Mouse (Mus musculus) intestine, postnatal 0 days (tissue): Measurements from ENCODE around the gene Wdtc1. TPM values are rescaled to one million over a fixed set of nuclear protein-coding genes. Genes with fewer than 3 reads are reported as not detected.
A peak's percentile ranks its signal among the peaks of the same experiment; 100 is the strongest.

Experiments
- ATAC-seq: fragments of 200-750 bp; cut with Nextera tagmentation; 2 replicates; pipeline ENCODE4 v1.8.0; 2017; ENCODE audit warnings: mild to moderate bottlenecking, moderate TSS enrichment, moderate library complexity
- H3K27ac ChIP-seq: fragments of 300-500 bp; sonication (generic); 2 replicates; pipeline ENCODE4 v1.5.1; 2014; ENCODE audit warnings: mild to moderate bottlenecking, low read depth, low read length, moderate library complexity
- H3K27me3 ChIP-seq: fragments of 300-500 bp; sonication (generic); replicated peaks from 2 replicates; pipeline ENCODE4 v1.6.1; 2014; ENCODE audit warnings: low read length, mixed read lengths; ENCODE audit not compliant: control insufficient read depth, insufficient read depth
- H3K36me3 ChIP-seq: fragments of 300-500 bp; sonication (generic); 2 replicates; pipeline ENCODE4 v1.6.1; 2014; ENCODE audit warnings: mild to moderate bottlenecking, moderate library complexity; ENCODE audit not compliant: control insufficient read depth, insufficient read depth
- H3K4me1 ChIP-seq: fragments of 300-500 bp; sonication (generic); replicated peaks from 2 replicates; pipeline ENCODE4 v1.6.1; 2014; ENCODE audit warnings: antibody characterized with exemption, low read length, mixed read lengths; ENCODE audit not compliant: control insufficient read depth, insufficient read depth
- H3K4me2 ChIP-seq: fragments of 300-500 bp; sonication (generic); replicated peaks from 2 replicates; pipeline ENCODE4 v1.6.1; 2014; ENCODE audit warnings: low read depth, mild to moderate bottlenecking, moderate library complexity
- H3K4me3 ChIP-seq: fragments of 300-500 bp; sonication (generic); 2 replicates; pipeline ENCODE4 v1.5.1; 2014; ENCODE audit warnings: low read depth, low read length
- H3K9ac ChIP-seq: fragments of 300-500 bp; sonication (generic); 2 replicates; pipeline ENCODE4 v1.6.1; 2014; ENCODE audit warnings: mild to moderate bottlenecking, low read depth, low read length
- H3K9me3 ChIP-seq: fragments of 300-500 bp; sonication (generic); 2 replicates; pipeline ENCODE4 v1.6.1; 2016; ENCODE audit warnings: mixed run types; ENCODE audit not compliant: control insufficient read depth
- CTCF ChIP-seq: sonication (generic); IDR thresholded peaks from 2 replicates; pipeline ENCODE4 v1.5.1; 2016; ENCODE audit warnings: low read depth, mild to moderate bottlenecking, control low read depth, antibody characterized with exemption, moderate library complexity
- WGBS: fragments of 180-500 bp; shearing (Covaris S2); extraction: QIAGEN DNeasy Blood & Tissue Kit; methylation state at CpG from one replicate; pipeline ENCODE4 v1.1.7; 2014; 5-methylcytosine and 5-hydroxymethylcytosine counted together
- polyA plus RNA-seq: library from polyadenylated mRNA; unstranded; fragments of >200 nt; fragmentation: Nextera tagmentation; extraction: Ambion mirVana; gene quantifications from 2 replicates; pipeline ENCODE4 v1.2.1, GENCODE M21; 2015

The Wdtc1 gene
- polyA plus RNA-seq, 1 experiment from 2014 or later = 7.2 TPM

GRCm38 (mm10) chr4:133255392-133255791 is 97.9 kb downstream of the Wdtc1 start:
- H3K27ac ChIP-seq = no peak overlapping the region
- H3K4me3 ChIP-seq = no peak overlapping the region
- WGBS = 74% methylated on average over 6 of the region's 6 CpGs
- H3K4me1 ChIP-seq = peaks cover 9% of the 10 kb centered on the region; the same call in 1 of the 2 replicates
- H3K9me3 ChIP-seq = no peaks in the 10 kb centered on the region
- ATAC-seq = no peak
- H3K9ac ChIP-seq = no peak overlapping the region
- TF ChIP-seq CTCF = no peak
- peaks cover 20% of the 10 kb centered on the region for H3K27me3 ChIP-seq
- H3K36me3 ChIP-seq = no peaks in the 10 kb centered on the region
- no peak overlapping the region for H3K4me2 ChIP-seq

DNA sequence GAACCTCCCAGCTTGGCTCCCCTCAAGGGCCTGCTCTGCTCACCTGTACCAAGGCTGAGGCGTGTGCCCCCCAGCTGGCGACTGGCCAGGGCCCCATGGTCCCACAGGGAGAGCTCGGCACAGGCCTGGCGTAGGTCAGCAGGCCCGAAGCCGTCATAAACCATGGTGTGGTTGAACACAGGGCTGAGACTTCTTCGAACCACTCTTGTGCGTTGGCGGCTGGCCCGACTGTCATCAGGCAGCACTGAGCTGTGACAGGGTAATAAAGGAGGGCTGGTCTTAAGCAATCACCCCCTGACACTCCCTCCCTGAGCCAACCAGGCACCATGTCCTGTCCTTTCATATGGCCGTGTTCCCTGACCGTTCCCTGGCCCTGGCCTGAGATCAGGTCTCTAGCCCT is 99.9 kb downstream of the Wdtc1 start:
- no peak overlapping the region for H3K4me3 ChIP-seq
- H3K9ac ChIP-seq = no peak overlapping the region
- H3K27me3 ChIP-seq = peaks cover 33% of the 10 kb centered on the region
- WGBS = 42% methylated on average over 12 of the region's 12 CpGs
- TF ChIP-seq CTCF = no peak
- no peaks in the 10 kb centered on the region for H3K36me3 ChIP-seq
- H3K9me3 ChIP-seq = no peaks in the 10 kb centered on the region
- peaks cover 9% of the 10 kb centered on the region; the same call in 1 of the 2 replicates for H3K4me1 ChIP-seq
- H3K27ac ChIP-seq = no peak overlapping the region
- no peak overlapping the region for H3K4me2 ChIP-seq
- ATAC-seq = no peak

DNA sequence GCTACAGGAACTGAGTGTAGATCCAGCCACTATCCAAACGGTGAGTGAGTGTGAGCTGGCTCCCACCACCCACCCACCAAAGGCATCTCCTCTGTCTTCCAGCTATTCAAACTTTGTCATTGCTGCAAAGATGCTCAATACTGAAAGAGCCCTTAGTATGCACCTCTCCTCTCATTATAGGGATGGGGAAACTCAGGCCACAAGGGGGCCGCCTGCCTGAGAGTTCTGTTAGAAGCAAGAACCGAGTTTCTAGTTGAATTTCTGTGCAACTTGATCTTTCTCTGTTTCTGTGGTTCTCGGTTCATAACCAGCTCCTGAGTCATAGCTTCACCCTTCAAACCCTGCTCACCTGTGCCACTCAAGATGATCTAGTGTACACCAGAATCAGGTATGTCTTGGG is 101.2 kb downstream of the Wdtc1 start:
- no peaks in the 10 kb centered on the region for H3K9me3 ChIP-seq
- no peak overlapping the region for H3K4me2 ChIP-seq
- H3K4me1 ChIP-seq = peaks cover 6% of the 10 kb centered on the region; the same call in 1 of the 2 replicates
- H3K27me3 ChIP-seq = peaks cover 36% of the 10 kb centered on the region
- WGBS = 69% methylated on average over 4 of the region's 4 CpGs
- H3K4me3 ChIP-seq = no peak overlapping the region
- no peak overlapping the region for H3K27ac ChIP-seq
- no peaks in the 10 kb centered on the region for H3K36me3 ChIP-seq
- ATAC-seq = no peak
- no peak overlapping the region for H3K9ac ChIP-seq
- peak; percentile 40; the same call in 1 of the 2 replicates for TF ChIP-seq CTCF

GRCm38 (mm10) chr4:133251214-133251613 is 102.1 kb downstream of the Wdtc1 start:
- H3K4me3 ChIP-seq = peak overlapping the region; percentile 32
- TF ChIP-seq CTCF = no peak
- H3K36me3 ChIP-seq = no peaks in the 10 kb centered on the region
- H3K9ac ChIP-seq = no peak overlapping the region
- peaks cover 36% of the 10 kb centered on the region for H3K27me3 ChIP-seq
- peak overlapping the region; percentile 60 for H3K4me2 ChIP-seq
- H3K9me3 ChIP-seq = no peaks in the 10 kb centered on the region
- 8% methylated on average over 31 of the region's 31 CpGs for WGBS
- H3K27ac ChIP-seq = no peak overlapping the region
- no peak for ATAC-seq
- H3K4me1 ChIP-seq = 0 out of 2 replicates have a peak, but pooled peaks cover 6% of the 10 kb centered on the region

GRCm38 (mm10) chr4:133250609-133251008 is 102.7 kb downstream of the Wdtc1 start:
- peaks cover 36% of the 10 kb centered on the region for H3K27me3 ChIP-seq
- no peaks in the 10 kb centered on the region for H3K36me3 ChIP-seq
- H3K4me2 ChIP-seq = peak overlapping the region; percentile 60
- no peak overlapping the region for H3K27ac ChIP-seq
- peak overlapping the region; percentile 32 for H3K4me3 ChIP-seq
- no peak overlapping the region for H3K9ac ChIP-seq
- 0 out of 2 replicates have a peak, but pooled peaks cover 6% of the 10 kb centered on the region for H3K4me1 ChIP-seq
- TF ChIP-seq CTCF = peak; percentile 92
- 3% methylated on average over 22 of the region's 22 CpGs for WGBS
- H3K9me3 ChIP-seq = no peaks in the 10 kb centered on the region
- peak; percentile 33 for ATAC-seq

DNA sequence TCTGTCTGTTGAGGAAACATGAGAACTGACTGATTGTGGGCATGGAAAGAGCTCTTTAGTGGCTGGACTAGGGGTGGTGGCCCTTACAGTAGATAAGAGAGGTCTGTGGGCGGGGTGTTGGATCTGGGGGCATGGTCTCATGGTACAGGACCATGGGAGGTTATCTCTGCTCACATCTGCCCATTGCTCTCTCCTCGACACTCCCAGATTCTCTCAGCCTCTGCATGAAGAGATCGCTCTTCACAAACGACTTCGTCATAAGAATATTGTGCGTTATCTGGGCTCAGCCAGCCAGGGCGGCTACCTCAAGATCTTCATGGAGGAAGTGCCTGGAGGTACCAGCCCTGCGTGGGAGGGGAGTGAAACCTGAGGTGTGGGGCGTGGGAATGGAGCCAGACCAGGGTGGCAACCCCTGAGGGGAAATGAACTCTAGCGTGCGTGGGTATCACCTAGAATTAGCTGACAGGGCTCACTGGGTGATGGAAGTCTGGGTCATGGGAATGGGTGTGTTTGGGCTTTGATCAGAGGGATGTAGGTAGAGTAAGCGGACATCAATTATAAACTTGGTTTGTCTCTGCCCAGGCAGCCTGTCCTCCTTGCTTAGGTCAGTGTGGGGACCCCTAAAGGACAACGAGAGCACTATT is 105.4 kb downstream of the Wdtc1 start:
- H3K27ac ChIP-seq = no peak overlapping the region

More for the DNA sequence above, 105.4 kb downstream of the Wdtc1 start:
- ATAC-seq = no peak
- Histone ChIP-seq H3K4me2 (no peak overlapping the region), H3K9ac (no peak overlapping the region), H3K36me3 (no peaks in the 10 kb centered on the region), H3K4me3 (no peak overlapping the region), H3K9me3 (no peaks in the 10 kb centered on the region), H3K27me3 (peaks cover 36% of the 10 kb centered on the region), H3K4me1 (0 out of 2 replicates have a peak, but pooled peaks cover 6% of the 10 kb centered on the region)
- WGBS = 49% methylated on average over 13 of the region's 13 CpGs
- TF ChIP-seq CTCF = no peak
